Mouse (Mus musculus) 3T3-L1 (cell line): ENCODE measurements around the gene Kin.

Experiments used
- DNase-seq: peaks from one replicate; pipeline ENCODE4 v3.0.0-alpha.2; 2015; ENCODE audit warnings: low read depth, low spot score

The Kin gene

DNA sequence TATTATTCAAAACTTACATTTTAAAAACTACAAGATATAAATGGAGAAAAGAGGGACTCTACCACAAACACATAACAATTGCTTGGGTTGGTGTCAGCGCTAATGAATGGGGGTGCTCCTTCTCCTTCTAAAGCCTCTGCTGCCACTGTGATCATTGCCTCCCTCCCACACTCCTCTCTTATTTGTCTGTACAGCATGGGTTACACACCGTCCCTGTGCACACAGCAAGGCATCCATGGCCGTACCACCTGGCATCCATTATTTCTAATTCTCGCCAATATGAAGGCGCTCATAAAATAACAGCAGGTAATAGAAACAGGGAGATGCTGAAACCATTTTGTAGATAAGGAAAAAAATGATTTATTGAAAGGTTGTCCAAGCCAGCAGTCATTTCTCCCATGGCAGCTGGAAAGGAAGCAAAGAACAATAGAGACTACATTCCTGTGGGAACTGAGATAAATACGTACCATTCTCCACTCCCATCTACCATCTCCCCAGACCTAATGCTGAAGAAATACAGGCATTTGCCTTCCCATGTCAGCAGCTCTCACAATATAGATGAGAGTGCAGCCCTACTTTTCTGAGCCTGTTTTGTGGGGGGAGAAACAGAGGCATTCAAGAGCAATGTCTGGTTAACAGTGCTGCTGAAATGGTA is 28.3 kb downstream of the Kin start:
- DNase-seq, result no peak

DNA sequence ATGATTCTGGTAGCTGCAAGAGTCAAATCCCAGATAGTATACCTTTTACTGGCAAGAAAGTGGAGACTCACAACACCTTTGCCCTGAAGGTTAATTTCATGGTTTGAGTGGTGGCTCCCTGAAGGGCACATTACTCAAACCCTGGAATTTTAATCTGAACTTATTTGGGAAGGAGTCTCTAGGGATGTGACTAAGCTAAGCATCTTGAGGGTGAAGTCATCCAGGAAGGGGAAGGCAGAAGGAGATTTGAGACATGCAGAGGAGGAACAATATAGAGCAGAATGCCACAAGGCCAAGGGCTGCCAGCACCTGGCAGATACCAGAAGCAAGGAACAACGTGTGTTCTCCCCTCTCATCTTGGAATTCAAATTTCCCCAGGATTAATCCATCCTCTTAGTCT is 38.4 kb downstream of the Kin start:
- peak; percentile 79 for DNase-seq

DNA sequence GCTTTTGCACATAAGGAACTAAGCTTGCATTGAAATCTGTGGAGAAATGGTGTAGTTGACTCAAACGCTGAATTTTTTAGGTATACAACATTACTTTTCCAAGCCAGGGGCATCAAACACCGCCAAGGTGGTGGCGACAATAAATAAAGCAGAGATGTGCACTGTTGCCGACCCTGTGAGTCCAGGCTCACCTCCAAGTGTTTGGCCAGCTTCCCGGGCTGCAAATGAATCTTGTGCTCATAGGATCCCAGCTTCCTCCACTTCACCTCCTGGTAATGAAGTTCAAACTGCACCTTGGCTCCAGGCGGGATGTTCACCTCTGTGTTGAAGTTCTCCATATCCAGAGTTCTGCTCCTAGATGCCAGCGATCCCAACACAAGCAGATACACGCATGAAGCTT is 38.9 kb downstream of the Kin start:
- peak; percentile 31 for DNase-seq

DNA sequence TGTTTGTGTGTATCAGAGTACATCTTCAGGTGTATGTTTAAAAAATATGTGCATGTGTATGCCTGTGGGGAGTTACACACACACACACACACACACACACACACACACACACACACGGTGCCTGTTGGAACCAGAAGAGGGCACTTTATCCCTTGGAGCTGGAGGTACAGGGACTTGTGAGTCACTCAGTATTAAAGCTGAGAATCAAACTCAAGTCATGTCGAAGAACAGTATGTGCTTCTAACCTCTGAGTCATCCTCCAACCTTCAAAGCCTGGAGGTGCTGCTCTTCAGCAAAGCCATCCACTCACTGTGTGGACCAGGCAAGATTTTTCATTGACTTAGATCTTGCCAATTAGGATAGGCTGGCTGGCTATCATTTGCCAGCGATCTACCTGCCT is 41.4 kb downstream of the Kin start:
- peak; percentile 76 for DNase-seq

DNA sequence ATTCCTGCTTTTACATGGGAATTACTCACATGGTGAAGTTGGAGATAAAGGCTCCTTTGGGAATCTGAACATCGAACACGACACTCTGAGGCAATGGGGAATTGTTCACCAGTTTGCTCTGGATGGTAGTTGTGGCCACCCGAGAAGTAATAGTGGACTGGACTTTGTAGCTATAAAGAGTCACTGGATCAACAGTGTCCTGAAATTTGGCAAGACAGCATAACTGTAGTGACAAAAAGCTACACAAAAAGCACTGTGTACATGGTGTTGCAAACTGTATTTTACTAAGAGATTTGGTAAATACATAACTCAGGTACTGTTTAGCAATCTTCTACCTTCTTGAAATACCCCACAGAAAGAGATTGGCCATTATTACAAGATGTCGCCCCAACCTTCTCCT is 45.7 kb downstream of the Kin start:
- no peak for DNase-seq

DNA sequence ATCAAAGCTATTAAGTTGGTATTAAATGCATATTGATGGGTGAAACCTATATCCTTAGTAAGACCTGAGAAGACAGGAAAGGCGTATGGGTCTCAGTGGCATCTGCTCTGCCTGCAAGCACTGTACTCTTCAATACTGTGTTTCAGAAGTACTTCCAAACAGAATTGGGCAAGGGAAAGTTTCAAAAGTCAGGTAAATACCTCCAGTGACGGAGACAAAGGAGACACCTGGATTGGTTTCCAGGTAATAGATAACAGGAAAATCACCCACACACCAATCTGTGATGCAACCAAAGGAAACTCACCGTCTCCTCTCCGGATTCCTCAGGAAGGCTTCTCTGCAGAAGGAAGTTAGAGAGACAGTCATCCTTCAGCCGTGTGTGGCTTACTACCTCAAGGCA is 47.1 kb downstream of the Kin start:
- DNase-seq, result no peak

DNA sequence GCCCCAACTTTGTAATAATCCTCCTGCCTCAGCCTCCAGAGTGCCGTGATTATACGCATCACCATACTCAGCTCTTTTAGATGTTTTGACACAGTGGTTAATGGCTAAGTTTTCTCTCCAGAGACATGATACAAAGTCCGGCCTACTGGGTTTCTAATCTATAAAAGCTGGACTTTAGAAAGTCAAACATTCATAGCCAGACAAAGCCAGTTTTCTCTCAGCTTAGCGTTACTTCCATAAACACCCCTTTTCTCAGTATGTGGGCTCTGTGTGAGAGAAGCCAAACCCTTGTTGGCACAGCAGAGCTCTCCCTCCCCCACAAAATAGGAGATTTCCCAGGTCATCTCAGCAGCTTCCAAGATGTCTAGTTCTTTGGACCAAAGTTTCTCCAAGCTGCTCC is 48.2 kb downstream of the Kin start:
- no peak for DNase-seq

DNA sequence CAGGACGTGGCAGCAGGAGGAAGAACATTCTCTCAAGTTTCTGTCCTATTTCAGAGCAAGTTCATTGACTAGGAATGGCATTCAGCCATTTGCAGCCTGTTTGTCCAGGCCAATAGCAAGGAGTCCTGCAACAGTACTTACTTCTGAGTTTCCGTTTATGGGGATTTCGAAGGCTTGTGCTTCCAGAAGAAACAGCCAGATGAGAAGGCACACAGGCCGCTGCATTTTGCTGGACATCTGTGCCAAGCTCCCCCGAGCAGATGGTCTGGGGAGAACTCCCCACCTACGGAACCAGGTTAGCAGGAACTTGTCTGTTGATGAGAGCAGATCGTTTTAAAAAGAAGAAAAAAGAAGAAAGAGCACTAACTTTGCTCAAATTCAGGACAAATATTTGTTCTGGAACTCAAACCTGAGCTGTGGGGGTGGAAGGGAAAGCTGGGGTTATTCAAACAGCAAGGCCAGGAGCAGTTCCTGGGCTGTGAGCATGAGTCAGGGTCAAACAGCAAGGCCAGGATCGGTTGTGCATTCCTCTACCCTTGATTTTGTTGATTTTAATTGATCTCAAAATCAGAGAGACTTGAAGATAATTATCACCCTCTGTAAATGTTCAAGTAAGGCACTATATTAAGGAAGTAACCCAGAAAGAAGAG is 50.1 kb downstream of the Kin start:
- DNase-seq, result peak; percentile 32

DNA sequence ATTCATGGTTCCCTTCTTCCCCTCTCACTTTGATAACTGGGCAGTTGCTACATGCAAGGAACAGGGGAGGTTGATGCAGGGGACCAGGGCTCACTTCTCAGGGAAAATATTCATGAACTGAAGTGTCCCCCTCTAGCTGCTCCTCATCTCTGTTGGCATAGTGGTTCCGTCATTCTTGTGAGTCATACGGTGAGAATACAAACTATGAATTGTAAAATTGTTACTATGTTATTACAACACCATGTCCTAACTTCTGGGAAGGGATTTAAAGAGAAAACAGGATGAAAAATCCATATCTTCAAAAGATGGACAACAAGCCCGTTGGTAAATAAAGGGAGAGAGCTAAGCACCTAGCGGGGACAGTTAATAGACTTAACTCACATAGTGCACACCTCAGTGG is 50.9 kb downstream of the Kin start, which contains the start of gene Itih2:
Itih2 (minus strand) TSS at position 101 of the 400 bp plus-strand sequence.
- DNase-seq, result peak; percentile 45

DNA sequence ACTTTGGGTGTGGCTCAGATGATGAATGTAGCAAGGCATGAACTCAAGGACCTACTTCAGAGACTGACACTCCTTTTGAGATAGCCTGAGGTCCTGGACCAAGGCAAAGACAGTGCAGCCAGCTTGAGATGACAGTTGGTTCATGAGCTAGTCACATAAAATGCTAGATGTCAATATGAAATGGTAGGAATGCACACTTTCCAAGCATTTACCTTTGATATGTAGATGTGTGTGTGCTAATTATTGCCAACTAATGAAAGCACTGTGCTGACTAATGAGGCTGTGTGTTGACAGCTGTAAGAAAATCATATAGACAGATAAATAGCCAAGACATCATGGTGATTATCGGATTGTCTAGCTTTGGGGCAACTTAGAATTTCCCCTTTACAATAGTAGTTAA is 51.7 kb downstream of the Kin start:
- no peak for DNase-seq

DNA sequence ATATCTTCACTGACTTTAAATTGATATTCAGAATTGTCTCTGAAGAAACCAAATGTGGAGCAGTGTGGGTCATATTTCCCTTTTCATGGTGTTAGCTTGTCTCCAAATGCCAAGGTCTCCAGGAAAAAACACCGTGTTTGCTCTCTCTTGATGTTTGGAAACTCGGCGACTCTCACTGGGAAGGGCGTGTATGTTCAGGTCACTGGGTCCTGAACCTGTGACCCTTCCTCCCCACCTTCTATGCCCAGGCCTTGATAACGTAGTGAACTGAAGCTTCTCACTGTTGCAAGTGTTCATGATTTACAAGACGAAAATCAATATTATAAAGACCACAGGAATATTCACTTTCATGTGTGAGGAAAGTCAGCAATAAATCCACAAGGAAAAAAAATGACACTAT is 53.5 kb downstream of the Kin start:
- DNase-seq, result no peak

DNA sequence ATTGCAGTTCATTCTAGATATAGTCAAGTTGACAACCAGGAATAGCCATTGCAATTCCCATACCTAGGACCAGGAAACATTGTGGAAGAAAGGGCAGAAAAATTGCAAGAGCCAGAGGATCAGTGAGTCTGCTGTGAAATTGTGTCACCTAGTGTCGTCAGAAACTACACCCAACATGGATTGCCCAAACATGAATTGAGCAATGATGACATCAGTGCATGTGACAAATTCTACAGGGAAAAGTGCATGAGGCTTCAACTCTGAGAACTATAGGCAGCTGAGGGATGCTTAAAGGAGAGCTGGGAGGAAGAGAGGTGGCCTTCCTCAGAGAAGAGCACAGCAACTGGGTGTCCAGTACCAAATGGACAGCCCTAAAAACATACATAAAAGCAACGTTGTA is 56.9 kb downstream of the Kin start:
- no peak for DNase-seq

DNA sequence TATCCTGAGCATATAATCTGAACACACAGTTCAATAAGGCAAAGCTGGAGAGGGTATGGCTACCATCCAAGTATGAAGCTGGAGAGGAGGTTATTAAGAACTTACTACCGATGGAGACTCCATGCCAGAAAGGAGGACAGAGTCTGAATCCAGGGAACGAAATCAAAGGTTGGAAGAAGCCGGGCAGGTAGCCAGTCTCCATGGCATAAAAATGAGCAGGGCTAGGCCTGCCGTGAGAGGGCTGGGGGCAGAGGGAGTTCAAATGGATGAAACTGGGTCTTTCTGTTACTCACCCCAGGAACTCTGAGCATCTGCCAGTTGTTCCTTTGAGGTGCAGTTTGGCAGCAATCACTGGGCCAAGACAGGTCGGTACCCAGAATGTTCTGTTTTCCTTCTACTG is 60.1 kb downstream of the Kin start:
- DNase-seq, result no peak
